Mouse (Mus musculus): Measurements from ENCODE around the gene Trf. TPM values are rescaled to one million over a fixed set of nuclear protein-coding genes. Genes with fewer than 3 reads are reported as not detected.

Trf gene
- total and polyA plus RNA-seq, 2 experiments, result 18,586 to 26,375 TPM

DNA sequence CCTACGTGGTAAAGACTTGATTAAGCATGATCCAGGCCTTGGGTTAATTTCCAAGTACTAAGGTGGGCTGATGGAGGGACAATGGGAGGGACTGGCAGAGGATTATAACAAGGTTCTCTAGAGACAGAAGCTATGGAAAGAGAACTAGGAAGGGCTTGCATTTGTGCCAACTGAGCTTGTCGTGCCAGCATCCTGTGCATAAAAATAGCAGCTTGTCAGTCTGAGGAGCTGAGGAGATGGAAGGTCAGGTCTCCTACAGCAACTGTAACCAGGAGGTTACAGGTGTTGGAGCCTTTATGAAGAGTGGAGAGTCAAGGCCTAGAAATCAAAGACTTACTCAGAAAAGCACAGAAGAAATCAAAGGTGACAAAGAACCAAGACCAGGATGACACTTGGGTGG lies 16.6 kb downstream of the Trf start:
- TF ChIP-seq CTCF (IDR thresholded peaks at IDR 0.05; ENCODE audit: low read depth, low read length) (no peak), POLR2A (IDR thresholded peaks at IDR 0.05; ENCODE audit: extremely low read depth, insufficient read depth, low read length) (no peak)
- H3K4me1 ChIP-seq (ENCODE audit: control insufficient read depth, insufficient read depth, low read length), result peaks cover 2% of the 10 kb centered on the region; the same call in 1 of the 2 replicates
- peak; percentile 49 for DNase-seq (ENCODE audit: extremely low read depth, low read depth, low spot score)
- no peak overlapping the region for H3K4me3 ChIP-seq (ENCODE audit: insufficient read depth, low read depth, low read length)
- H3K36me3 ChIP-seq (ENCODE audit: control insufficient read depth, insufficient read depth, low read length), result peaks cover 92% of the 10 kb centered on the region
- no peaks in the 10 kb centered on the region for H3K27me3 ChIP-seq (ENCODE audit: control insufficient read depth, insufficient read depth, low read length)
- H3K79me2 ChIP-seq (ENCODE audit: control insufficient read depth, insufficient read depth, low read length), result no peaks in the 10 kb centered on the region
- no peak overlapping the region for H3K9ac ChIP-seq (ENCODE audit: low read depth, low read length)
- no peak overlapping the region for H3K27ac ChIP-seq (replicated peaks; ENCODE audit: insufficient read depth, low read depth, low read length)
- WGBS, result 24% methylated on average over 2 of the region's 2 CpGs

DNA sequence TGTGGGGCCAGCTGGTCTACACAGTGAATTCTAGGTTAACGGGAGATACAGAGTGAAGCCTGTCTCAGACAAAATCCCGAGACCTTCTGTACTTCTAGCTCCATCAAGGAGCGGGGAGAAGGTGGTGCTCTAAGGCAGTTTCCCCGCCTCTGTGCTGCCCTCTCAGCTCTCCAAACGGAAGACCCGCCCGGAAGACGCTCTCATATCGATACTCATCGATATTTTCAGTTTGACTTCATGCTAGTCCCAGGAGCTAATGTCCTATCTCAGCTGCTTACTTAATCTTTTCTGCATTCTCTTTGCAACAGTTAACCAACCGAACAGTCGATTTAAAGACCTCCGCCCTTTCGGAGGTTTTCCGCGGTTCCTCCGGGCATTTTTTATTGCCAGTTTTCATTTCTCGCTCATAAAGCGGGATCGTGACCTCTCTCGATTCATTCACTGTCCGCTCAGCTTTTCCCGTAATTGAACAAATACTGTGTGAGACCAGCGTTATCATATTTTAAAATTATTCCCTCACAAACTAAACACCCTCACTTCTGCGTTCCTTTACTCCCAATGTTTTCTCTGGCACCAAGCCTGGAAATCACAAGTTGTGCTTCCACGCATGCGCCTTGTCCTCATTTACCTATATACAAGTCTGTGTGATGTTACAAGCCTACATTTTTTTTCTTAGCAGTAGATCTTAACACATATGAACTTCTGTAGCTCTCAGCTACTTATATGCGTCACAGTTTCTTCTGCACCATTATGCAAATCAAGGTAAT lies 17.4 kb downstream of the Trf start:
- no peak overlapping the region for H3K4me3 ChIP-seq (ENCODE audit: insufficient read depth, low read depth, low read length)
- H3K27ac ChIP-seq (replicated peaks; ENCODE audit: insufficient read depth, low read depth, low read length), result no peak overlapping the region
- peaks cover 89% of the 10 kb centered on the region for H3K36me3 ChIP-seq (ENCODE audit: control insufficient read depth, insufficient read depth, low read length)
- WGBS, result 38% methylated on average over 28 of the region's 28 CpGs
- H3K4me1 ChIP-seq (ENCODE audit: control insufficient read depth, insufficient read depth, low read length), result no peaks in the 10 kb centered on the region; the same call in 1 of the 2 replicates
- H3K27me3 ChIP-seq (ENCODE audit: control insufficient read depth, insufficient read depth, low read length), result no peaks in the 10 kb centered on the region
- no peak for TF ChIP-seq POLR2A (IDR thresholded peaks at IDR 0.05; ENCODE audit: extremely low read depth, insufficient read depth, low read length)
- no peak for TF ChIP-seq CTCF (IDR thresholded peaks at IDR 0.05; ENCODE audit: low read depth, low read length)
- no peaks in the 10 kb centered on the region for H3K79me2 ChIP-seq (ENCODE audit: control insufficient read depth, insufficient read depth, low read length)
- peak; percentile 50 for DNase-seq (ENCODE audit: extremely low read depth, low read depth, low spot score)
- no peak overlapping the region; the same call in 1 of the 2 replicates for H3K9ac ChIP-seq (ENCODE audit: low read depth, low read length)

DNA sequence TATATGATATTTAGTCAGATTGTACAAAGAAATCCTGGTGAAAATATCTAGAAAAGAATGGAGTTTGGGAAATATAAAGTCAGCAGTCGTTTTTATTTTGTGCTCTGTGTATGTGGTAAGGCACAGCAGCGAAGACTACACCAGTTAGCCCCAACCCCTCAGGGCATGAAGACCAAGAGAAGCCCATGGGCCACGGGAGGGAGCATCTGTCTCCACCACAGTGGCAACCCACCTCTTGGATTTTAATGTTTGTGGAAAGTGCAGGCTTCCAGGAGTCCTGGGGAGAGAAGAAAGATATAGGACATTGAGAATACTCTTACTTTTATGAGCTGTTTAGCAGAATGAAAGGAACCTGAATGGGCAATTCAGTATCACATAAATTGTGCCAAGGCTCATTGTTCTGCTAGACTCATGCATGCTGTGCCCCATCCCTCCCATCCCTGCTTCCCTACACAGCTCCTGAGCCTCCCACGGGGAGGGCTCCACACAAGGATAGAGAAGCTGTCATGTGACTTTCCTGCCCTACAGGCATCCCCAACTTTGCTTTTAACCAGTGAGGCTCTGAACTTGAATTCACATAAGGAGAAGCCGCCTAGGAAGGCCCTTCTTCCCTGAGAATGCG lies 21.3 kb downstream of the Trf start:
- Histone ChIP-seq H3K4me3 (ENCODE audit: insufficient read depth, low read depth, low read length) (no peak overlapping the region), H3K27me3 (ENCODE audit: control insufficient read depth, insufficient read depth, low read length) (no peaks in the 10 kb centered on the region), H3K9ac (ENCODE audit: low read depth, low read length) (no peak overlapping the region), H3K27ac (replicated peaks; ENCODE audit: insufficient read depth, low read depth, low read length) (no peak overlapping the region), H3K4me1 (ENCODE audit: control insufficient read depth, insufficient read depth, low read length) (no peaks in the 10 kb centered on the region; the same call in 1 of the 2 replicates), H3K79me2 (ENCODE audit: control insufficient read depth, insufficient read depth, low read length) (no peaks in the 10 kb centered on the region), H3K36me3 (ENCODE audit: control insufficient read depth, insufficient read depth, low read length) (peaks cover 52% of the 10 kb centered on the region)
- WGBS, result 56% methylated on average over 6 of the region's 6 CpGs
- peak; percentile 41 for DNase-seq (ENCODE audit: extremely low read depth, low read depth, low spot score)
- TF ChIP-seq POLR2A (IDR thresholded peaks at IDR 0.05; ENCODE audit: extremely low read depth, insufficient read depth, low read length) (no peak), CTCF (IDR thresholded peaks at IDR 0.05; ENCODE audit: low read depth, low read length) (no peak)

DNA sequence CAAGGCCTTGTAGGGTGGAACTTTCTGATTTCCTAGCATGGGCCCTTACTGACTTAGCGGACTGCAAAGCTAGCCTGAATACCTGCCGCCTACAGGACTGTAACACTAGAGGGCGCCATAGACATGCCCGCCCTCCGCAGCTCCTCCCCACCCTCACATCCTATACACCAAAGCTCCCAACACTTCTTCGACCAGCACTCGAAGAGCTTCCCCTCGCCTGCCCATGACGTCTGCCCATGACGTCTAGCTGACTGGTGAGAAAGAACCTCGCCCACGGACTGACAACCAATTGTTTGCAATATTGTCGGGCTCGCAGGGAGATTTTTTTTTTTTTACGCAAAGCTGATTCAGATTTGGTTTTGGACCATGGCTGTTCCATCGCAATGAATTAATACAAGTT lies 22.4 kb downstream of the Trf start:
- Histone ChIP-seq H3K27me3 (ENCODE audit: control insufficient read depth, insufficient read depth, low read length) (no peaks in the 10 kb centered on the region), H3K4me3 (ENCODE audit: insufficient read depth, low read depth, low read length) (no peak overlapping the region), H3K9ac (ENCODE audit: low read depth, low read length) (no peak overlapping the region), H3K27ac (replicated peaks; ENCODE audit: insufficient read depth, low read depth, low read length) (no peak overlapping the region), H3K4me1 (ENCODE audit: control insufficient read depth, insufficient read depth, low read length) (no peaks in the 10 kb centered on the region; the same call in 1 of the 2 replicates), H3K36me3 (ENCODE audit: control insufficient read depth, insufficient read depth, low read length) (peaks cover 44% of the 10 kb centered on the region), H3K79me2 (ENCODE audit: control insufficient read depth, insufficient read depth, low read length) (no peaks in the 10 kb centered on the region)
- TF ChIP-seq POLR2A (IDR thresholded peaks at IDR 0.05; ENCODE audit: extremely low read depth, insufficient read depth, low read length) (0 out of 2 replicates have a peak, but pooled peaks have one; percentile 30), CTCF (IDR thresholded peaks at IDR 0.05; ENCODE audit: low read depth, low read length) (peak; percentile 93)
- WGBS, result 3% methylated on average over 16 of the region's 16 CpGs
- DNase-seq (ENCODE audit: extremely low read depth, low read depth, low spot score), result peak; percentile 85

DNA sequence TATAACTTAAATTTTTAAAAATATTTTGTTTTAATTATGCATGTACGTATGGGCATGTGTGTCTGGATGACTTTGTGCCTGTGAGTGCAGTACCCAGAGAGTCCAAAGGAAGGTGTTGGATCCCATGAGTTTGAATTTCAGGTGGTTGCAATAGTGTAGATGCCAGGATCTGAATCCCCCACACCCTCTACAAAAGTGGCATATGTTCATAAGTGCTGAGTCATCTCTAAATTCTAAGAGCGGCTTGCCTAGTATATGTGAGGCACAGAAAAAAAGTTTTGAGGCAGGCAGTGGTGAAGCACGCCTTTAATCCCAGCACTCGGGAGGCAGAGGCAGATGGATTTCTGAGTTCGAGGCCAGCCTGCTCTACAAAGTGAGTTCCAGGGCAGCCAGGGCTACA lies 24.5 kb downstream of the Trf start:
- H3K36me3 ChIP-seq (ENCODE audit: control insufficient read depth, insufficient read depth, low read length), result peaks cover 25% of the 10 kb centered on the region
- no peaks in the 10 kb centered on the region for H3K27me3 ChIP-seq (ENCODE audit: control insufficient read depth, insufficient read depth, low read length)
- H3K4me1 ChIP-seq (ENCODE audit: control insufficient read depth, insufficient read depth, low read length), result 0 out of 2 replicates have a peak, but pooled peaks cover 3% of the 10 kb centered on the region
- 0 out of 2 replicates have a peak overlapping the region, but pooled peaks have one; percentile 9 for H3K27ac ChIP-seq (replicated peaks; ENCODE audit: insufficient read depth, low read depth, low read length)
- no peaks in the 10 kb centered on the region for H3K79me2 ChIP-seq (ENCODE audit: control insufficient read depth, insufficient read depth, low read length)
- TF ChIP-seq POLR2A (IDR thresholded peaks at IDR 0.05; ENCODE audit: extremely low read depth, insufficient read depth, low read length), result no peak
- H3K4me3 ChIP-seq (ENCODE audit: insufficient read depth, low read depth, low read length), result no peak overlapping the region
- WGBS, result 33% methylated on average over 5 of the region's 5 CpGs
- H3K9ac ChIP-seq (ENCODE audit: low read depth, low read length), result no peak overlapping the region
- DNase-seq (ENCODE audit: extremely low read depth, low read depth, low spot score), result peak; percentile 69
